Mouse (Mus musculus) ES-E14 (cell line): ENCODE results near the gene Gm13695. TPM values are rescaled to one million over a fixed set of nuclear protein-coding genes. Genes with fewer than 3 reads are reported as not detected.
"Not testable (repeated sequence)": the region's sequence is repeated elsewhere in the genome, so short reads cannot be mapped to it uniquely, and the experiment has no call there.

Source experiments
- DNase-seq: peaks from one replicate; pipeline ENCODE4 v3.0.0-alpha.2; 2013; ENCODE audit warnings: low read depth, low spot score
- H3K27ac ChIP-seq: 2 replicates; pipeline ENCODE4 v1.5.1; 2012; ENCODE audit warnings: low read depth, mild to moderate bottlenecking, low read length, moderate library complexity, mixed read lengths; ENCODE audit not compliant: poor library complexity, insufficient read depth, severe bottlenecking
- H3K36me3 ChIP-seq: 2 replicates; pipeline ENCODE4 v1.6.1; 2012; ENCODE audit warnings: mild to moderate bottlenecking, low read length, moderate library complexity, mixed read lengths; ENCODE audit not compliant: control insufficient read depth, poor library complexity, insufficient read depth, severe bottlenecking
- H3K4me1 ChIP-seq, 2 experiments: fragments of 150-350 bp in 1 of 2; sonication (generic) in 1 of 2; 2 replicates each; pipeline ENCODE4 v1.6.1; 2012; ENCODE audit warnings: low read length in 2 of 2, mild to moderate bottlenecking in 1 of 2, mixed read lengths in 1 of 2; ENCODE audit not compliant: control insufficient read depth in 2 of 2, insufficient read depth in 2 of 2, poor library complexity in 1 of 2
- H3K4me3 ChIP-seq, 2 experiments: fragments of 150-350 bp in 1 of 2; sonication (generic) in 1 of 2; 2 replicates each; pipeline ENCODE4 v1.5.1; 2012; ENCODE audit warnings: low read length in 2 of 2, low read depth in 1 of 2, mild to moderate bottlenecking in 1 of 2, mixed read lengths in 1 of 2; ENCODE audit not compliant: insufficient read depth in 1 of 2, poor library complexity in 1 of 2, severe bottlenecking in 1 of 2
- H3K9ac ChIP-seq: 2 replicates; pipeline ENCODE4 v1.6.1; 2012; ENCODE audit warnings: low read depth, mild to moderate bottlenecking, low read length, mixed read lengths; ENCODE audit not compliant: poor library complexity, insufficient read depth, severe bottlenecking
- H3K9me3 ChIP-seq: fragments of 150-350 bp; sonication (generic); 2 replicates; pipeline ENCODE4 v1.6.1; 2012; ENCODE audit warnings: low read depth, mild to moderate bottlenecking, low read length; ENCODE audit not compliant: control insufficient read depth, insufficient read depth
- CHD2 ChIP-seq: IDR thresholded peaks from 2 replicates; pipeline ENCODE4 v1.6.1; 2014; ENCODE audit warnings: mild to moderate bottlenecking, low read depth, low read length, inconsistent platforms
- HCFC1 ChIP-seq: IDR thresholded peaks from 2 replicates; pipeline ENCODE4 v1.6.1; 2012; ENCODE audit warnings: low read length, inconsistent platforms, borderline replicate concordance; ENCODE audit not compliant: insufficient read depth
- MAFK ChIP-seq: IDR thresholded peaks from 2 replicates; pipeline ENCODE4 v1.6.1; 2014; ENCODE audit warnings: mild to moderate bottlenecking, low read depth, low read length, inconsistent platforms; ENCODE audit not compliant: insufficient read depth
- ZC3H11A ChIP-seq: IDR thresholded peaks from 2 replicates; pipeline ENCODE4 v1.6.1; 2012; ENCODE audit warnings: low read depth, mild to moderate bottlenecking, inconsistent platforms, low read length, borderline replicate concordance
- ZNF384 ChIP-seq: IDR thresholded peaks from 2 replicates; pipeline ENCODE4 v1.6.1; 2012; ENCODE audit warnings: low read depth, low read length, inconsistent platforms
- in situ Hi-C, 2 experiments: fragments of 600-800 bp; cut with MboI; formaldehyde crosslinking; loops; one replicate each; pipeline ENCODE4 v1.15.1; 2025; ENCODE audit warnings: low sequenced_read_pairs in 2 of 2, inconsistent platforms in 1 of 2; ENCODE audit not compliant: unreplicated experiment in 2 of 2
- total RNA-seq: library from RNA; depleted of rRNA; stranded (reverse); fragments of 300-350 nt; gene quantifications from 2 replicates; pipeline ENCODE4 v1.2.3, GENCODE M21; 2012; rRNA removed

Gm13695 gene
- 0.48 TPM in 1 of 2 replicates, not detected in the other for total RNA-seq

DNA sequence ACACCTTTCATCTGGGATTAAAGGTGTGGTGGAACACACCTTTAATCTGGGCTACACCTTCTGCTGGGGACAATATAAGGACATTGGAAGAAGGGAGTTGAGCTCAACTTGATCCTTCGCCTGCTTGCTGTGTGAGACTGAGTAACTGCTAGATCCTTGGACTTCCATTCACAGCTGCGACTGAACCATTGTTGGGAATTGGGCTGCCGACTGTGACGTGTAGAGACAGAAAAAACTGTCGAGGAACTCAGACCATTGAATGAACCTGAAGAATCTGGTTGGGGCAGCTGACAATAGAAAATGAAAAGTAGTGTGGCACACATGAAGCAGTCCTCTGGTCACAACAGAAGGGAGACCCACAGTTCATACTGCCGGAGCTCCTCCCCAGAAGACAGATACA, at the start of gene Gm13695:
Gm13695 (plus strand) TSS at position 301 of the 400 bp plus-strand sequence.
- H3K27ac ChIP-seq, in situ Hi-C loops, DNase-seq, H3K9ac ChIP-seq, H3K9me3 ChIP-seq, H3K36me3 ChIP-seq, H3K4me1 ChIP-seq, H3K4me3 ChIP-seq: not testable (repeated sequence)

DNA sequence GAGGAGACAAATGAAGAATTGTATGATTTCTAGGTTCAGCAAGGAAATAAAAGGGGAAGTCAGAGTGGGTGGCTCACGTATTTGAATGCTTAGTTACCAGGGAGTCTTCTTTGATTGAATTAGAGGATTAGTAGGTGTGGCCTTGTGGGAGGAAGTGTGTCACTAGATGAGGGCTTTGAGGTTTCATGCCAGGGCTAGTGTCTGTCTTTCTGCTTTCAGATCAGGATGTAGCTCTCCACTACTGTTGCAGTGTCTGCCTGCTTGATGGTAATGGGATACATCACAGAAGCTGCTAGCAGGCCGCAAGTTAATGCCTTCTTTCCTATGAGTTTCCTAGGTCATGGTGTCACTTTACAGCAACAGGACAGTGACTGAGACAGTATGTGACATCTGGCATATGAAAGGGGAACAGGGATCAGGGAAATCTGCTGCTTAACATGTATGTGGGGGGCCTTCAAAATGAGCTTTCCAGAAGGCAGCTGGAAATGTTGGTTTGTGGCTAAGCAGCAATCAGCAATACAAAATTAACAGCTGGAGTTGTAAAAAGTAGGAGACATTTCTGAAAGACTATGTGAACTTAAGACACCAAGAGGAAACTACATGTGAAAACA, 37.5 kb upstream of the Gm13695 start:
- Histone ChIP-seq H3K4me3 (no peak overlapping the region), H3K4me1 (no peaks in the 10 kb centered on the region), H3K9me3 (no peaks in the 10 kb centered on the region), H3K36me3 (no peaks in the 10 kb centered on the region), H3K27ac (no peak overlapping the region), H3K9ac (no peak overlapping the region)
- no peak for DNase-seq
- in situ Hi-C loops = no loop called here
- TF ChIP-seq MAFK (no peak), ZNF384 (no peak), CHD2 (no peak), ZC3H11A (no peak), HCFC1 (no peak)

DNA sequence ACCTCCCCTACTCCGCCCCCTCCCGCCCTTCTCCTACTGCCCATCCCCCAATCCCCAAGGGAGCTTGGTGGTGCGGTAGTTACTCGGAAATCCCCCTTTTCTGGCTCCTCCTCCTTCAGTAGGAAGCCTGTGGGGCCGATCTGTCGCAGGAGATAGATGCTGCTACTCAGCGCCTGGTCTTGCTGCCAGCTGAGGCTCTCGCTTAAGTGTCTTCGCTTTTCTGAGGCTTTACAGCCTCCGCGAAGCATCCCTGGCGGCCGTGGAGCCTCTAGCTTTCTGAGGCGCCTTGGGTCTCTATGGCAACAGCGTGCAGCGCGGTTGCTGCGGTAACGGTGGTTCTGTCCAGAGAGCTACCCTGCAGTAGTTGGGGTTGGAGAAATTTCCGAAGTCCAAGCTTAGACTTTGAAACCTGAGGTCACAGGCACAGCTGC, 26.2 kb upstream of the Gm13695 start, which contains the start of gene Zswim2:
Zswim2 (minus strand) TSS at position 298 of the 431 bp plus-strand sequence.
- H3K36me3 ChIP-seq = no peaks in the 10 kb centered on the region
- in situ Hi-C loops = no loop called here
- H3K9ac ChIP-seq = no peak within 1 kb of the TSS
- no peak for TF ChIP-seq ZNF384
- H3K4me3 ChIP-seq = no peak within 1 kb of the TSS; a peak in 2 of 4 replicates
- H3K27ac ChIP-seq = no peak within 1 kb of the TSS
- H3K4me1 ChIP-seq = no peaks in the 10 kb centered on the region
- DNase-seq = peak; percentile 54
- H3K9me3 ChIP-seq = no peaks in the 10 kb centered on the region

GRCm38 (mm10) chr2:83941378-83941777, 25.7 kb upstream of the Gm13695 start:
- no peak for TF ChIP-seq MAFK
- TF ChIP-seq ZNF384 = no peak
- no peak for TF ChIP-seq CHD2
- TF ChIP-seq ZC3H11A = no peak
- TF ChIP-seq HCFC1 = no peak
- Histone ChIP-seq H3K36me3 (no peaks in the 10 kb centered on the region), H3K27ac (no peak overlapping the region), H3K4me1 (no peaks in the 10 kb centered on the region), H3K4me3 (no peak overlapping the region), H3K9me3 (no peaks in the 10 kb centered on the region), H3K9ac (no peak overlapping the region)
- in situ Hi-C loops = no loop called here
- DNase-seq = no peak

DNA sequence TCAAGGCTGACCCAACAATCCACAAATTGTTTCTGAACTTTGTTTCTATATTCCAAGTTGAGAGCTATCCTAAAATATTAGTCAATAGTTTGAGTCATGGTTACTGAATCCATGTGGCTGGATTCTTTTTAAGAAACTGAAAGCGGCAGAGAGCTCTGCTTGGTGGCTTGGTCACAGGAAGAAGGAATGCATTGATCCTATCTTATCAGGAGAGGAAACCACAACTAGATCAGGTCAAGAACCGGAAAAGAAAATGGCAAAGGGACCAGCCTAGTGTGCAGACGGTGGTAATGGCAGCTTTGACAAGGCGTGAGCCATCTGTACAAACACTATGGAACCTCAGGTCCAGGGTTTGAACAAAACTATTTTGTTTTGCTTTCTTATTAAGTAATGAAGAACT, 25.3 kb upstream of the Gm13695 start:
- in situ Hi-C loops = no loop called here
- no peaks in the 10 kb centered on the region for H3K9me3 ChIP-seq
- DNase-seq = no peak
- H3K36me3 ChIP-seq = no peaks in the 10 kb centered on the region
- no peak overlapping the region for H3K9ac ChIP-seq
- no peak overlapping the region for H3K27ac ChIP-seq
- no peak for TF ChIP-seq ZNF384
- TF ChIP-seq HCFC1 = no peak
- TF ChIP-seq ZC3H11A = no peak
- no peak for TF ChIP-seq MAFK
- TF ChIP-seq CHD2 = no peak
- H3K4me1 ChIP-seq = no peaks in the 10 kb centered on the region
- no peak overlapping the region for H3K4me3 ChIP-seq

GRCm38 (mm10) chr2:83955393-83955792, 11.7 kb upstream of the Gm13695 start, which contains the start of gene Gm13698:
TSS of gene Gm13698 (plus strand) at chr2:83955693.
- in situ Hi-C loops, H3K9me3 ChIP-seq, H3K27ac ChIP-seq, DNase-seq, H3K36me3 ChIP-seq, H3K4me3 ChIP-seq, H3K9ac ChIP-seq, H3K4me1 ChIP-seq: not testable (repeated sequence)

DNA sequence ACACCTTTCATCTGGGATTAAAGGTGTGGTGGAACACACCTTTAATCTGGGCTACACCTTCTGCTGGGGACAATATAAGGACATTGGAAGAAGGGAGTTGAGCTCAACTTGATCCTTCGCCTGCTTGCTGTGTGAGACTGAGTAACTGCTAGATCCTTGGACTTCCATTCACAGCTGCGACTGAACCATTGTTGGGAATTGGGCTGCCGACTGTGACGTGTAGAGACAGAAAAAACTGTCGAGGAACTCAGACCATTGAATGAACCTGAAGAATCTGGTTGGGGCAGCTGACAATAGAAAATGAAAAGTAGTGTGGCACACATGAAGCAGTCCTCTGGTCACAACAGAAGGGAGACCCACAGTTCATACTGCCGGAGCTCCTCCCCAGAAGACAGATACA, 5.9 kb upstream of the Gm13695 start, which contains the start of gene Gm13693:
Gm13693 (plus strand) TSS at position 301 of the 400 bp plus-strand sequence.
- in situ Hi-C loops, H3K9me3 ChIP-seq, H3K9ac ChIP-seq: not testable (repeated sequence)

More for the DNA sequence above, 5.9 kb upstream of the Gm13695 start, which contains the start of gene Gm13693:
- not testable (repeated sequence) for H3K27ac ChIP-seq, DNase-seq, H3K36me3 ChIP-seq, H3K4me1 ChIP-seq, H3K4me3 ChIP-seq
